Mouse (Mus musculus) heart, embryonic 16.5 days (tissue): ENCODE data around the gene Gm5105. TPM values are rescaled to one million over a fixed set of nuclear protein-coding genes. Genes with fewer than 3 reads are reported as not detected.

Experiments
- ATAC-seq: fragments of 200-750 bp; cut with Nextera tagmentation; replicated peaks from 2 replicates; pipeline ENCODE4 v1.8.0; 2017; ENCODE audit warnings: moderate number of reproducible peaks; ENCODE audit not compliant: insufficient read depth, low FRiP score; ENCODE audit errors: extremely low read depth
- H3K27ac ChIP-seq: fragments of 300-500 bp; sonication (generic); 2 replicates; pipeline ENCODE4 v1.5.1; 2014; ENCODE audit warnings: mild to moderate bottlenecking, low read length, control low read depth, moderate library complexity
- H3K27me3 ChIP-seq: fragments of 300-500 bp; sonication (generic); 2 replicates; pipeline ENCODE4 v1.6.1; 2014; ENCODE audit warnings: low read length, mixed read lengths; ENCODE audit not compliant: control insufficient read depth, insufficient read depth
- H3K36me3 ChIP-seq: fragments of 300-500 bp; sonication (generic); 2 replicates; pipeline ENCODE4 v1.6.1; 2014; ENCODE audit not compliant: control insufficient read depth, insufficient read depth
- H3K4me1 ChIP-seq: fragments of 300-500 bp; sonication (generic); 2 replicates; pipeline ENCODE4 v1.6.1; 2014; ENCODE audit warnings: low read length, mixed read lengths; ENCODE audit not compliant: control insufficient read depth, insufficient read depth
- H3K4me2 ChIP-seq: fragments of 300-500 bp; sonication (generic); 2 replicates; pipeline ENCODE4 v1.6.1; 2014; ENCODE audit warnings: low read depth, mild to moderate bottlenecking, control low read depth, low read length
- H3K4me3 ChIP-seq: fragments of 300-500 bp; sonication (generic); 2 replicates; pipeline ENCODE4 v1.5.1; 2014; ENCODE audit warnings: mild to moderate bottlenecking, control low read depth, low read length
- H3K9ac ChIP-seq: fragments of 300-500 bp; sonication (generic); 2 replicates; pipeline ENCODE4 v1.6.1; 2014; ENCODE audit warnings: low read length, control low read depth
- H3K9me3 ChIP-seq: fragments of 300-500 bp; sonication (generic); replicated peaks from 2 replicates; pipeline ENCODE4 v1.6.1; 2016; ENCODE audit warnings: low read length; ENCODE audit not compliant: control insufficient read depth
- WGBS: fragments of 180-500 bp; shearing (Covaris S2); extraction: QIAGEN DNeasy Blood & Tissue Kit; methylation state at CpG from one replicate; pipeline ENCODE4 v1.1.7; 2014; 5-methylcytosine and 5-hydroxymethylcytosine counted together
- polyA plus RNA-seq: library from polyadenylated mRNA; unstranded; fragments of >200 nt; fragmentation: Nextera tagmentation; extraction: Ambion mirVana; gene quantifications from 2 replicates; pipeline ENCODE4 v1.2.1, GENCODE M21; 2015

Gm5105 gene
- polyA plus RNA-seq, 1 experiment from 2014 or later = 0.45 TPM

GRCm38 (mm10) chr3:138001865-138002264 is 65.3 kb downstream of the Gm5105 start:
- Histone ChIP-seq H3K27ac (peak overlapping the region; percentile 95), H3K4me3 (peak overlapping the region; percentile 36), H3K36me3 (0 out of 2 replicates have a peak, but pooled peaks cover 2% of the 10 kb centered on the region), H3K4me1 (peaks cover 43% of the 10 kb centered on the region), H3K4me2 (peak overlapping the region; percentile 56), H3K27me3 (no peaks in the 10 kb centered on the region), H3K9me3 (peaks cover 3% of the 10 kb centered on the region; the same call in 1 of the 2 replicates), H3K9ac (peak overlapping the region; percentile 58)
- peak; percentile 50; the same call in 1 of the 2 replicates for ATAC-seq
- WGBS = 37% methylated on average over 4 of the region's 4 CpGs

DNA sequence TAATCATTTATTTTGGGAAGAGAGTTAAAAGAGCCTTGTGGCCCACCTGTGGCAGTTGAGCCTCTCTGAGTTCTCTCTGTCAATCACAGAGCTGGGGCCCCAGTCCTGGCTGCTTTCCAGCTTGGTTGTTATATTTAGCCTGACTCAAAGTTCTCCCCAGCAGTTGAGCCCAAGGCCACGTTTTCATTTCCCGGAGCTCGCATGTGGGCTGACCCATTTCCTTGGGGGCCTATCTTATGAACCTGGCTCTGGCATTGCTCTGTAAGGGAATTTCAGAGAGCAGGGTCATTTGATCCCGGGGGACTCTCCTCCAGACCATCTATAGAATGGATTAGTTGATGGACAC is 66.5 kb downstream of the Gm5105 start:
- Histone ChIP-seq H3K4me3 (peak overlapping the region; percentile 36), H3K9ac (peak overlapping the region; percentile 59), H3K36me3 (0 out of 2 replicates have a peak, but pooled peaks cover 2% of the 10 kb centered on the region), H3K4me1 (peaks cover 48% of the 10 kb centered on the region), H3K27ac (peak overlapping the region; percentile 95), H3K4me2 (peak overlapping the region; percentile 56), H3K9me3 (peaks cover 3% of the 10 kb centered on the region; the same call in 1 of the 2 replicates), H3K27me3 (no peaks in the 10 kb centered on the region)
- 15% methylated on average over 4 of the region's 4 CpGs for WGBS
- ATAC-seq = peak; percentile 81

DNA sequence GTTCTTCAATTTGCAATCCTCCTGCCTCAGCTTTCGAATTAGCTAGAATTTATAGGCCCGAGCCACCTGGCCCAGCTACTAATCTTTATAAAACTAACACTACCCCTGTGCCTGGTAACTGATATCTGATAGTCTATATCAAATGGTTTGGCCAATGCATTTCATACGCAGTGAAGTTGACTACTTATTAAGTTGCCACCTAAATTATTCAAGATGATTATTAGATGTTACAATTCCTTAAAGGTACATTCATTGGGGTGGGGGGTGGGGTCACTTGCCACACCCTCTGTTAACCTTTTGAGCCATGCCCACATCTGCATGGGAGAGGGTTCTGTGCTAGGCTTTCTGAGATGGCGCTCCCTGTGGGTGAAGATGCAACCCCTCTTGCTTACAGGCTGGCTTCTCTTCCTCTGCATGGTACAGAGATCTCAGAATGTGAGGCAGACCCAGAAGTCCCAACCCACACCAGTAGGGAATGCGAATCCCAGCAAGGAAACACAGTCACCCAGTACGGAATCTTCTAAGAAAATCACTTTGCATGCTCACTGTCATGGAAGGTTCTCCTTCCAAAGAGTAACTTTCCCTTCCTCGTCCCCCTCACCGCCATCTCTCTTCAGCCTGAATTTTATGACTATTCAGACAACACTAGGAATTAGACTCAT is 67.0 kb downstream of the Gm5105 start:
- peaks cover 2% of the 10 kb centered on the region; the same call in 1 of the 2 replicates for H3K9me3 ChIP-seq
- peak overlapping the region; percentile 95 for H3K27ac ChIP-seq
- WGBS = 83% methylated on average over 8 of the region's 8 CpGs
- H3K9ac ChIP-seq = no peak overlapping the region
- H3K4me1 ChIP-seq = peaks cover 48% of the 10 kb centered on the region
- H3K36me3 ChIP-seq = 0 out of 2 replicates have a peak, but pooled peaks cover 1% of the 10 kb centered on the region
- H3K27me3 ChIP-seq = no peaks in the 10 kb centered on the region
- ATAC-seq = no peak
- no peak overlapping the region for H3K4me3 ChIP-seq
- H3K4me2 ChIP-seq = no peak overlapping the region; the same call in 1 of the 2 replicates

- Histone ChIP-seq H3K27me3 (no peaks in the 10 kb centered on the region), H3K4me3 (no peak overlapping the region), H3K27ac (peak overlapping the region; percentile 46), H3K9me3 (no peaks in the 10 kb centered on the region), H3K36me3 (no peaks in the 10 kb centered on the region), H3K9ac (no peak overlapping the region), H3K4me1 (peaks cover 50% of the 10 kb centered on the region), H3K4me2 (no peak overlapping the region)
- ATAC-seq = no peak
- WGBS = 85% methylated on average over 9 of the region's 9 CpGs
Observed at GRCm38 (mm10) chr3:137999224-137999790, 67.9 kb downstream of the Gm5105 start.

Other genes starting within 250 kb of the Gm5105 start
- 953 and 1,062 TPM in 2 replicates for gene H2afz, start 202.9 kb downstream of the Gm5105 start, polyA plus RNA-seq
- 7.3 and 8.1 TPM in 2 replicates for gene Dnajb14, start 199.7 kb downstream of the Gm5105 start, polyA plus RNA-seq
- 115 and 120 TPM in 2 replicates for gene Lamtor3, start 148.9 kb downstream of the Gm5105 start, polyA plus RNA-seq
- 17.3 and 22.8 TPM in 2 replicates for gene Dapp1, start 85.8 kb downstream of the Gm5105 start, polyA plus RNA-seq
- 18.7 and 19.1 TPM in 2 replicates for gene 1110002E22Rik, start 2.3 kb downstream of the Gm5105 start, polyA plus RNA-seq
- gene Trmt10a, start 76.1 kb upstream of the Gm5105 start, polyA plus RNA-seq = 5.2 and 7.0 TPM in 2 replicates
- 6.5 and 7.9 TPM in 2 replicates for gene Mttp, start 77.6 kb upstream of the Gm5105 start, polyA plus RNA-seq
- not detected in 2 replicates for gene 4930579F01Rik, start 126.4 kb upstream of the Gm5105 start, polyA plus RNA-seq
- gene Adh7, start 150.4 kb upstream of the Gm5105 start, polyA plus RNA-seq = 0.30 TPM in 2 replicates
- gene Adh1, start 193.6 kb upstream of the Gm5105 start, polyA plus RNA-seq = 14.0 and 91.8 TPM in 2 replicates
- gene Adh6a, start 245.9 kb upstream of the Gm5105 start, polyA plus RNA-seq = not detected in 2 replicates